Mouse (Mus musculus): ENCODE measurements around the gene Pgam2.

DNA sequence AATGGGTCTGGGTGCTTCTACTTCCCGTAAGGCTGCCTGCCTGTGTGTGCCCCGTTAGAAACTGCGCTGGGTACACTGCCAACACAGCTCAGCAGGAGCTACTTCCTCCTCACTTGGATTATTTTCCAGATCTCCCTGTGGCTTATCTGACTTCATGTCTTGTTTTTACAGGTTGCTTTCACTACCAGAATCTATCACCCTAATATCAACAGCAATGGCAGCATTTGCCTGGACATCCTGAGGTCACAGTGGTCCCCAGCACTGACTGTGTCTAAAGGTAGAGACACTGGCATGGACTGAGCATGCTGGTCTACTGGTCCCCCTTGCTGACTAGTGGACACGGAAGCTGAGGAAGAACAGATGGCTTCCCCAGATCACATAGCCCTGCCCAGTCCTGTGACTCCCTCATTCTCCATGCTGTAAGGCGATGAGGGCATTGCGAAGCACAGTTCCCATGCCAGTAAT lies 23.5 kb downstream of the Pgam2 start:
- TF ChIP-seq CTCF (conservative IDR thresholded peaks at IDR 0.05; ENCODE audit: low read length) (no peak), NANOG (IDR thresholded peaks at IDR 0.05; ENCODE audit: borderline replicate concordance, low read length) (no peak)
